Mouse (Mus musculus): ENCODE results near the gene Sult2a8.
"Not testable (repeated sequence)": the region's sequence is repeated elsewhere in the genome, so short reads cannot be mapped to it uniquely, and the experiment has no call there.

DNA sequence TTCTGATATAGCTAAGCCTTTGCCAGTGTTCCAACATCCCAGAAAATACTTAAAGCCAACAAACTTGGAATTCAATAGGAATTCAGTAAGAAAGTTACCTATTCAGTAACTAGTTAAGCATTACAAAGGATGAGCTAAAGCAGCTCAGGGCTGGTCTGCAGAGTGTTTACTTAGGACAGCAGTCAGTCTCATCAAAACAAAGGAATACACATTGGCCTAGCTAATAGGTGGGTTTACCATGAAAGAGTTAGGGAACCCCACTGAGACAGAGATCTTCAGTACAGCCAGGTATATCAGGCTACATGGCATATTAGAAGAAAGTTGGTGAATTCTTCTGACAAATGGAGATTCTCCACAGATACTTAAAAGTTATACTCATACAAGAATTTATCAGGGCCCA, 47.2 kb downstream of the Sult2a8 start:
- TF ChIP-seq CTCF (IDR thresholded peaks at IDR 0.05; ENCODE audit: control insufficient read depth, insufficient read depth, insufficient read length); CEBPB (IDR thresholded peaks at IDR 0.05; ENCODE audit: low read depth); MYOG (IDR thresholded peaks at IDR 0.05; ENCODE audit: control insufficient read depth, extremely low read depth, insufficient read length); MAX (IDR thresholded peaks at IDR 0.05): not testable (repeated sequence)

All from C2C12 (cell line).